Comparison of ENCODE assay signal across 8 mouse cellular contexts in the genomic region with DNA sequence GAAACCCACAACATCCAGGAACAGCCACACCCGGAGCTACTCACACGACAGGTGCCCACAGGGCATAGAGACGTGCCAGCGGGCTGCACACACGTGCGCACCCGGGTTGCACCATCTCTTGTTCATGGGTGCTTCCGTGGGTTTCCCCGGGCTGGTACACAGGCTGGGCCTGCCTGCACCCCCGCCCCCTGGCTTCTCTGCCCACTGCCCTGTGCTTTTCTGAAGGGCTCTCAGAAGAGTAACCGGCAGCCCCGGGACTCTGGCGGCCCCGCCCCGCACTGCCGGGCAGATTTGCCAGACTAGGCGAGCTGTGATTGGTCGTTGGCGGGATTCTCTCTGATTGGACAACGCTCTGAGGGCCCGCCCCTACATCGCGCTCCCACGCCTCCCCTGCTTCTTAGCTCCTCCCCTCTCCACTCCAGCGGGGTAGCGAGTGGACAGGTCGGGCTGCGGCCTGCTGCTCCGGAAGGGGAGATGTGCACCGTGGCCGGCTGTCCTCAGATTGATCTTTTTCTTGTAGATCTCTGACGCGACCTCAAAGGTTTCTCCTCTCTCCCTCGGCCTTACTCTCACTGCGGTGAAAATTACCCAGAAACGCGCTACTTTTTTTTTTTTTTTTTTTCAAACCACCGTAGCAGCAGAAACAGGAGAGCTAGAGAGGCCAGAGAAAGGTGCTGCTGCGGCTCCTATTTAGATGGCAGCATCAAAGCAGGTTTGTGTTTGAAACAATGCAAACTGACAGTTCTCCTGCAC. TPM values are rescaled to one million over a fixed set of nuclear protein-coding genes. Genes with fewer than 3 reads are reported as not detected.
DNase-seq lines count a peak whose midpoint lies in the region; ATAC-seq lines count a peak whose summit lies in the region.

Gene Plcxd2 (minus strand): TSS at position 66 of the 753 bp plus-strand sequence.

- DNase-seq in adrenal gland, postnatal 25 days: peak; percentile 94
- peak; percentile 97 for DNase-seq in embryonic facial prominence, embryonic 11.5 days (ENCODE audit: low spot score)
- peak; percentile 42 for DNase-seq in gonadal fat pad, adult 2 months (ENCODE audit: low read depth)
- peak; percentile 94 to 98 for DNase-seq in left cerebral cortex, postnatal 25 days (ENCODE audit: low spot score in 2 of 2)
- DNase-seq in mesoderm, embryonic 11.5 days (ENCODE audit: low read depth, low spot score): peak; percentile 97
- peak; percentile 94 for DNase-seq in right cerebral cortex, postnatal 25 days
- DNase-seq in urinary bladder, postnatal 36 days (ENCODE audit: low spot score in 2 of 2): peak; percentile 86 to 93

- no peaks in the 10 kb centered on the region for H3K27me3 ChIP-seq in embryonic facial prominence, embryonic 11.5 days (ENCODE audit: control insufficient read depth, insufficient read depth, low read length)
- H3K27me3 ChIP-seq in intestine, embryonic 16.5 days (replicated peaks; ENCODE audit: control insufficient read depth, insufficient read depth, low read length): no peaks in the 10 kb centered on the region

- H3K27ac ChIP-seq in embryonic facial prominence, embryonic 11.5 days (replicated peaks; ENCODE audit: low read depth, low read length): no peak within 1 kb of the TSS
- H3K27ac ChIP-seq in intestine, embryonic 16.5 days (ENCODE audit: low read length): peak within 1 kb of the TSS; percentile 92

- ATAC-seq in embryonic facial prominence, embryonic 11.5 days (replicated peaks; ENCODE audit: insufficient number of reproducible peaks, low FRiP score, low TSS enrichment, low read depth): peak; percentile 99
- ATAC-seq in intestine, embryonic 16.5 days: peak; percentile 99

- H3K9me3 ChIP-seq in embryonic facial prominence, embryonic 11.5 days (replicated peaks; ENCODE audit: control insufficient read depth, low read length): no peaks in the 10 kb centered on the region
- no peaks in the 10 kb centered on the region for H3K9me3 ChIP-seq in intestine, embryonic 16.5 days (ENCODE audit: control insufficient read depth, low read length)

- H3K36me3 ChIP-seq in embryonic facial prominence, embryonic 11.5 days (replicated peaks; ENCODE audit: control insufficient read depth, insufficient read depth, low read depth, low read length): no peaks in the 10 kb centered on the region
- H3K36me3 ChIP-seq in intestine, embryonic 16.5 days (ENCODE audit: control insufficient read depth, insufficient read depth, low read length): no peaks in the 10 kb centered on the region

- H3K9ac ChIP-seq in embryonic facial prominence, embryonic 11.5 days (replicated peaks; ENCODE audit: low read length): peak within 1 kb of the TSS; percentile 54
- peak within 1 kb of the TSS; percentile 74 for H3K9ac ChIP-seq in intestine, embryonic 16.5 days (ENCODE audit: low read depth, low read length)

- intact Hi-C loops in left cerebral cortex, postnatal 25 days (cut with DNase I): no loop called here

- no peaks in the 10 kb centered on the region for H3K4me1 ChIP-seq in embryonic facial prominence, embryonic 11.5 days (ENCODE audit: control insufficient read depth, insufficient read depth, low read length)
- peaks cover 5% of the 10 kb centered on the region; the same call in 1 of the 2 replicates for H3K4me1 ChIP-seq in intestine, embryonic 16.5 days (ENCODE audit: control insufficient read depth, insufficient read depth, low read length)

- peak within 1 kb of the TSS; percentile 79 for H3K4me2 ChIP-seq in embryonic facial prominence, embryonic 11.5 days (ENCODE audit: low read depth, low read length)
- H3K4me2 ChIP-seq in intestine, embryonic 16.5 days (ENCODE audit: low read depth, low read length): peak within 1 kb of the TSS; percentile 74

- WGBS in embryonic facial prominence, embryonic 11.5 days: under 1% methylated on average over 39 of the region's 39 CpGs
- WGBS in intestine, embryonic 16.5 days: under 1% methylated on average over 39 of the region's 39 CpGs

- peak within 1 kb of the TSS; percentile 65 for H3K4me3 ChIP-seq in embryonic facial prominence, embryonic 11.5 days (ENCODE audit: low read depth, low read length)
- peak within 1 kb of the TSS; percentile 66 for H3K4me3 ChIP-seq in intestine, embryonic 16.5 days (ENCODE audit: low read length)

RNA-seq across cellular contexts. Expression of gene Plcxd2, which starts in this region (rescaled TPM):
- total RNA-seq in adrenal gland, postnatal 25 days (2021): 0.67 and 0.81 TPM in 2 replicates
- polyA plus RNA-seq in embryonic facial prominence, embryonic 11.5 days (2014; fragmentation: Nextera tagmentation; extraction: Ambion mirVana): 1.4 and 1.8 TPM in 2 replicates
- polyA plus RNA-seq in gonadal fat pad, adult 2 months (2012; rRNA removed): 0.50 and 0.74 TPM in 2 replicates
- polyA plus RNA-seq in intestine, embryonic 16.5 days (2015; fragmentation: Nextera tagmentation; extraction: Ambion mirVana): 2.1 and 2.7 TPM in 2 replicates
- 10 to 100 TPM; 91.5 to 91.9 TPM for total RNA-seq in left cerebral cortex, postnatal 25 days (2021)

Comparison
In these comparisons a context has a peak if more than half of its experiments do, and no peak if none do; other contexts are left out.
1. RNA of gene Plcxd2 (total RNA-seq): 91.5 to 91.9 TPM in left cerebral cortex, postnatal 25 days; 0.67 to 0.81 TPM in adrenal gland, postnatal 25 days; every median in the first group is over 10 times any median in the second.
2. Peak in DNase-seq in adrenal gland, postnatal 25 days; RNA of the gene not detected or under 1 TPM.
3. Peak in DNase-seq in gonadal fat pad, adult 2 months; RNA of the gene not detected or under 1 TPM.
4. DNase-seq: peak in every context shown above with its lines; median percentile 97 in embryonic facial prominence, embryonic 11.5 days; 97 in mesoderm, embryonic 11.5 days; 96 in left cerebral cortex, postnatal 25 days; 94 in adrenal gland, postnatal 25 days; 94 in right cerebral cortex, postnatal 25 days; 90 in urinary bladder, postnatal 36 days; 42 in gonadal fat pad, adult 2 months.